Mouse (Mus musculus) kidney, embryonic 16.5 days (tissue): ENCODE measurements around the gene Krtap11-1. TPM values are rescaled to one million over a fixed set of nuclear protein-coding genes. Genes with fewer than 3 reads are reported as not detected.

ENCODE experiments used
- ATAC-seq: fragments of 200-750 bp; cut with Nextera tagmentation; 2 replicates; pipeline ENCODE4 v1.8.0; 2017; ENCODE audit warnings: moderate TSS enrichment; ENCODE audit not compliant: low FRiP score, low TSS enrichment
- H3K27ac ChIP-seq: fragments of 300-500 bp; sonication (generic); 2 replicates; pipeline ENCODE4 v1.5.1; 2014; ENCODE audit warnings: low read length
- H3K27me3 ChIP-seq: fragments of 300-500 bp; sonication (generic); 2 replicates; pipeline ENCODE4 v1.6.1; 2014; ENCODE audit warnings: low read length, control low read depth, mixed read lengths; ENCODE audit not compliant: insufficient read depth
- H3K36me3 ChIP-seq: fragments of 300-500 bp; sonication (generic); 2 replicates; pipeline ENCODE4 v1.6.1; 2014; ENCODE audit warnings: low read length, control low read depth, mixed read lengths; ENCODE audit not compliant: insufficient read depth
- H3K4me1 ChIP-seq: fragments of 300-500 bp; sonication (generic); 2 replicates; pipeline ENCODE4 v1.6.1; 2014; ENCODE audit warnings: low read length, control low read depth, mixed read lengths; ENCODE audit not compliant: insufficient read depth
- H3K4me2 ChIP-seq: fragments of 300-500 bp; sonication (generic); replicated peaks from 2 replicates; pipeline ENCODE4 v1.6.1; 2014; ENCODE audit warnings: low read depth, low read length
- H3K4me3 ChIP-seq: fragments of 300-500 bp; sonication (generic); 2 replicates; pipeline ENCODE4 v1.5.1; 2014; ENCODE audit warnings: mild to moderate bottlenecking, low read length
- H3K9ac ChIP-seq: fragments of 300-500 bp; sonication (generic); replicated peaks from 2 replicates; pipeline ENCODE4 v1.6.1; 2014; ENCODE audit warnings: low read length
- H3K9me3 ChIP-seq: fragments of 300-500 bp; sonication (generic); 2 replicates; pipeline ENCODE4 v1.6.1; 2016; ENCODE audit warnings: low read length, control low read depth
- WGBS: fragments of 180-500 bp; shearing (Covaris S2); extraction: QIAGEN DNeasy Blood & Tissue Kit; methylation state at CpG from one replicate; pipeline ENCODE4 v1.1.7; 2014; 5-methylcytosine and 5-hydroxymethylcytosine counted together
- polyA plus RNA-seq: library from polyadenylated mRNA; unstranded; fragments of >200 nt; fragmentation: Nextera tagmentation; extraction: Ambion mirVana; gene quantifications from 2 replicates; pipeline ENCODE4 v1.2.1, GENCODE M21; 2015

Gene Krtap11-1
- polyA plus RNA-seq, 1 experiment from 2014 or later, result not detected

DNA sequence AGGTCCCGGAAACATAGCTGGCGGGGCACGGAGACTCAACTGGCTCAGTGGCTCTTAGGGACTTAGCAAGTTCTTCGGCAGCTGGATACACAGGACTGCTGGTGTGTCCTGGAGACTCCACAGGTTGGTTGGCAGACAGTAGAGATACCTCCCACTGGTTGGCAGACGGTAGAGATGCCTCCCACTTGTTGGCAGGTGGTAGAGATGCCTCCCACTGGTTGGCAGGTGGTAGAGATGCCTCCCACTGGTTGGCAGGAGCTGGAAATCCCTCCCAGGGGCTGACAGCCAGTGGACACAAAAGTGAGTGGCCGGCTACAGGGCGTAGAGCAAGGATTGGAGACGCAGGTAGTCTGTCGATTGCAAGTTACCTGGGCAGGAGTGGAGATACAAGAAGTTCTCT lies 467 bp downstream of the Krtap11-1 start:
- Histone ChIP-seq H3K4me2 (no peak overlapping the region), H3K9me3 (no peaks in the 10 kb centered on the region)

GRCm38 (mm10) chr16:89569136-89569535 lies 1.8 kb downstream of the Krtap11-1 start:
- no peak overlapping the region for H3K9ac ChIP-seq
- H3K9me3 ChIP-seq, result no peaks in the 10 kb centered on the region
- H3K36me3 ChIP-seq, result no peaks in the 10 kb centered on the region
- H3K4me1 ChIP-seq, result no peaks in the 10 kb centered on the region
- no peak for ATAC-seq
- no peak overlapping the region for H3K4me3 ChIP-seq
- no peaks in the 10 kb centered on the region for H3K27me3 ChIP-seq
- 91% methylated on average over 6 of the region's 6 CpGs for WGBS
- no peak overlapping the region for H3K4me2 ChIP-seq
- H3K27ac ChIP-seq, result no peak overlapping the region

More for the DNA sequence above, 467 bp downstream of the Krtap11-1 start:
- Histone ChIP-seq H3K27ac (no peak overlapping the region), H3K36me3 (no peaks in the 10 kb centered on the region), H3K9ac (no peak overlapping the region), H3K4me3 (no peak overlapping the region), H3K4me1 (no peaks in the 10 kb centered on the region), H3K27me3 (no peaks in the 10 kb centered on the region)
- WGBS, result 91% methylated on average over 9 of the region's 9 CpGs
- no peak for ATAC-seq

DNA sequence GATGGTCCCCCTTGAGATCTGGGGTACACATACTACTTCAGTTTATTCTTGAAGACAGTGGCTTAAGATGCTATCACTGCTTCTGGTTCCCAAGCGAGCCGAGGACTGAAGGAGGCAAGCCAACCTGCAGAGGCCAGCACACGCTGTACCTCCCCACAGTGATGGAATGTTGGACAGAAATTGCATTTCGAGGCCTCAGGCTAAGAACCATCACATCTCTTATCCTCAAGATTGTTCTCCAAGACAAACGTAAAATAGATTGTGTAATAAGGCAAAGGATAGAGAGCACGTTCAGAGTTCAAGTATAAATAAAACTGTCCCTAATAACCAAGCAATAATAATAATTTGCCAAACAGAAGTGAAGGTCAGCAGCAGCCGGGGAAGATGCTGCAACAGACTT lies 2.8 kb downstream of the Krtap11-1 start:
- Histone ChIP-seq H3K9me3 (no peaks in the 10 kb centered on the region), H3K27me3 (no peaks in the 10 kb centered on the region), H3K4me2 (no peak overlapping the region), H3K36me3 (no peaks in the 10 kb centered on the region), H3K4me1 (no peaks in the 10 kb centered on the region), H3K27ac (no peak overlapping the region), H3K4me3 (no peak overlapping the region), H3K9ac (no peak overlapping the region)
- WGBS, result 80% methylated on average over 7 of the region's 7 CpGs
- no peak for ATAC-seq

DNA sequence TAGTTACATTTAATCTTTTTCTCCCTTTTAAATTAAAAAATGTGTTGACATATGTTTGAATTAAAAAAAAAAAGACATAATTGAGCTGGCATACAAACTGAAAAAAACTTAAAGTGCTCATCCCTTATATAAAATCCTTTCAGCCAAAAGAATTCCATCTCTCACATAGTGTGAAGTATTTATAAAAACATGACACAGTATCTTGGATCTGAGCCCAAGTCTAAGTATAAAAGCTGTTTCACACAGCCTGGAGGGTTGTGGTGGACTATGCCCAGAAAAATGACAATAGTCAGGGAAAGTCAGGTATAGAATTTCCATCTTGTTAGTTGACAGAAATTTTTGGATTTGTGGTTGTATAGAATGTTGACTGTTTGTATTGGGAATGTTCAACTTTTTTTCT lies 20.7 kb downstream of the Krtap11-1 start:
- no peaks in the 10 kb centered on the region for H3K9me3 ChIP-seq
- no peak overlapping the region for H3K4me2 ChIP-seq
- no peak overlapping the region for H3K27ac ChIP-seq
- no peak for ATAC-seq
- no peaks in the 10 kb centered on the region for H3K27me3 ChIP-seq
- H3K36me3 ChIP-seq, result no peaks in the 10 kb centered on the region
- H3K4me1 ChIP-seq, result no peaks in the 10 kb centered on the region
- H3K9ac ChIP-seq, result no peak overlapping the region
- H3K4me3 ChIP-seq, result no peak overlapping the region

DNA sequence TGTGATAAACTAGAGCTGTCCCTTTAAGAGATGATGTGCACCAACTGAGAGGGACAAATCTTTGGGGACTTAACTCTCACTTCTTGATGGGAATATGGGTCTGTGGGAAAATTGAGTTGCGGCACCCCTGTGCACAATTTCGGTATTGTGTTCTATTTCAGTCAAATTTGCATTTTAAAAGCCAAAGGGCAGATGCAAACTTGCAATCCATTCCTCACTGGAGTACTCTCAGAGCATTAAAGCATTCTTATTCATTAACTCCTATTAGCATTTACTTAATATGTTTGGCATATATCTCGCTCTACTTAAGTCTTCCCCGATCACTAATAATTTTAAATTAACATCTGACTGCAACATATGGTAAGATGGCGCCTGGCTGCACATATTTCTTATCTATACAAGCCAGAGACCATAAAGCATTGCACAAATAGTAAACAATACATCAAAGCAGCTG lies 32.9 kb downstream of the Krtap11-1 start:
- no peak overlapping the region for H3K27ac ChIP-seq

DNA sequence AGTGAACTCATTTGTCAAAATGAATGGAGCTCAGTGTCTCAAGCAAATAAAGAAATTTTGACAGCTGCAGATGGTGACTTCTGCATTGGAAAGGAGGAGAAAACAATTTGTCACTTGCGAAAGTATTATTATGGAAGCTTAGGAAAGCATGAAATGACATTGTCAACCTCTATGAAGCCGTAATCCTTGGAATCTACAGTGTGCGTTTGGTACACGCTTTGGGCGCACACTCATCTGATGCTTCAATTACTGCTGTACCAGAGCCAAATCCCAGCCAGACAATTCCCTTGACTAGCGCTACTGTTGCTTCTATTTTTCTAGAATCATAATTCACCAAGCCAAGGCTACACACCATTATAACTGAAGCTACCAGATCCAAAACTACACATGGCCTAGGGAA lies 33.6 kb downstream of the Krtap11-1 start:
- 93% methylated on average over 6 of the region's 6 CpGs for WGBS
- H3K4me3 ChIP-seq, result no peak overlapping the region
- H3K27me3 ChIP-seq, result no peaks in the 10 kb centered on the region
- H3K27ac ChIP-seq, result no peak overlapping the region
- H3K9me3 ChIP-seq, result no peaks in the 10 kb centered on the region
- H3K36me3 ChIP-seq, result no peaks in the 10 kb centered on the region
- no peaks in the 10 kb centered on the region for H3K4me1 ChIP-seq
- no peak for ATAC-seq
- H3K4me2 ChIP-seq, result no peak overlapping the region
- no peak overlapping the region for H3K9ac ChIP-seq

More for the DNA sequence above, 32.9 kb downstream of the Krtap11-1 start:
- ATAC-seq, result no peak
- Histone ChIP-seq H3K4me1 (no peaks in the 10 kb centered on the region), H3K4me3 (no peak overlapping the region), H3K9ac (no peak overlapping the region), H3K4me2 (no peak overlapping the region), H3K36me3 (no peaks in the 10 kb centered on the region), H3K9me3 (no peaks in the 10 kb centered on the region), H3K27me3 (no peaks in the 10 kb centered on the region)
- 74% methylated on average over 5 of the region's 5 CpGs for WGBS

- H3K9me3 ChIP-seq, result no peaks in the 10 kb centered on the region
- no peak overlapping the region for H3K4me2 ChIP-seq
- H3K27ac ChIP-seq, result no peak overlapping the region
- 51% methylated on average over 7 of the region's 7 CpGs for WGBS
- H3K4me1 ChIP-seq, result no peaks in the 10 kb centered on the region
- no peak overlapping the region for H3K9ac ChIP-seq
- ATAC-seq, result no peak
- no peak overlapping the region for H3K4me3 ChIP-seq
- no peaks in the 10 kb centered on the region for H3K36me3 ChIP-seq
- H3K27me3 ChIP-seq, result no peaks in the 10 kb centered on the region
Measured at GRCm38 (mm10) chr16:89530547-89530946, 40.4 kb downstream of the Krtap11-1 start.

DNA sequence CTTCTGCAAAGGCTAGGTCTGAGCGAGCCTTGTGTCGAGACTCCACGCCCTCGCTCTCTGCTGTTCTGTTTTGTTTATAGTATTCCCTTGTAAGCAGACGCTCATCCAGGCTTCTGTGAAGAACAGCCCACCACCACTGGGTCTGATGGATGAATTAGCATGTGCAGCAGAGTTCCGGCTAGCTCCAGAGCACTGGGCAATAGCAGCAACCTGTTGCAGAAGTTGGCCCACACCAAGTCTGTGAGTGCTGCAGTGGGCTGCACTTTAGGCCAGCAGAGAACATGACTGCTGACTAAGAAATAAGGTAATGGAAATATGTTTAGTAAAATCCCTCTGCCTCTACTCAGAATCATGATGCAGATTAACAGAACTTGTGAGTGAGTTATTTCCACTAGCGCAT lies 41.1 kb downstream of the Krtap11-1 start:
- Histone ChIP-seq H3K9me3 (no peaks in the 10 kb centered on the region), H3K27me3 (no peaks in the 10 kb centered on the region), H3K9ac (no peak overlapping the region), H3K4me2 (no peak overlapping the region), H3K36me3 (no peaks in the 10 kb centered on the region), H3K4me3 (no peak overlapping the region), H3K27ac (no peak overlapping the region), H3K4me1 (no peaks in the 10 kb centered on the region)
- 68% methylated on average over 7 of the region's 7 CpGs for WGBS
- peak; percentile 31; the same call in 1 of the 2 replicates for ATAC-seq

DNA sequence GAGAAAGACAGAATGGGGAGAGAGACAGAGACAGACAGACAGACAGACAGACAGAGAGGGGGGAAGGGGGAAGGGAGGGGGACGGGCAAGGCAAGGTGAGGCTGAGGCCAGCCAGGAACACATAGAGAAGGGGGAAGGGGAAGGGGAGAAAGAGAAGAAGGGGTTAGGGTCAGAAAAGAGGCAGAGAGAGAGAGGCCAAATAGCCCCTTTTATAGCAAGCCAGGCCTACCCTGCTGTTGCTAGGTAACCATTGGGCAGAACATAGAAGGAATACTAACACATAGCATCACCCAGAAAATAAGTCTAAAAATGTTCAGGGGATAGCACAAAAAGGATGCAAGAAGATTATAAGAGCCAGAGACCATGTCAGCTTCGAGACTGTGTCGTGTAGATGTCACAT lies 42.6 kb downstream of the Krtap11-1 start:
- 81% methylated on average over 3 of the region's 3 CpGs for WGBS
- H3K9ac ChIP-seq, result no peak overlapping the region
- no peaks in the 10 kb centered on the region for H3K9me3 ChIP-seq
- H3K27ac ChIP-seq, result no peak overlapping the region
- H3K27me3 ChIP-seq, result no peaks in the 10 kb centered on the region
- no peaks in the 10 kb centered on the region for H3K36me3 ChIP-seq
- H3K4me3 ChIP-seq, result no peak overlapping the region
- ATAC-seq, result no peak
- H3K4me1 ChIP-seq, result no peaks in the 10 kb centered on the region
- no peak overlapping the region for H3K4me2 ChIP-seq

- WGBS, result 87% methylated on average over 4 of the region's 4 CpGs
Measured at GRCm38 (mm10) chr16:89520996-89521395, 50.0 kb downstream of the Krtap11-1 start.

More at GRCm38 (mm10) chr16:89520996-89521395, 50.0 kb downstream of the Krtap11-1 start:
- no peak overlapping the region for H3K9ac ChIP-seq
- no peaks in the 10 kb centered on the region for H3K4me1 ChIP-seq
- no peak overlapping the region for H3K4me3 ChIP-seq
- no peaks in the 10 kb centered on the region for H3K36me3 ChIP-seq
- no peaks in the 10 kb centered on the region for H3K27me3 ChIP-seq
- no peak overlapping the region for H3K4me2 ChIP-seq
- H3K9me3 ChIP-seq, result no peaks in the 10 kb centered on the region
- H3K27ac ChIP-seq, result no peak overlapping the region
- no peak for ATAC-seq
